Mouse (Mus musculus): ENCODE results near the gene Tet2.
"Not testable (repeated sequence)": the region's sequence is repeated elsewhere in the genome, so short reads cannot be mapped to it uniquely, and the experiment has no call there.

Gene Tet2

GRCm38 (mm10) chr3:133548613-133549012 lies 3.7 kb upstream of the Tet2 start:
- no peak for DNase-seq (ENCODE audit: low read depth, low spot score)

GRCm38 (mm10) chr3:133546790-133547189 lies 1.9 kb upstream of the Tet2 start:
- DNase-seq (ENCODE audit: low read depth, low spot score), result no peak

GRCm38 (mm10) chr3:133545304-133545666 lies 346 bp upstream of the Tet2 start:
- DNase-seq (ENCODE audit: low read depth, low spot score), result no peak

GRCm38 (mm10) chr3:133544131-133544550 lies 798 bp downstream of the Tet2 start:
- peak; percentile 62 for DNase-seq (ENCODE audit: low read depth, low spot score)

- no peak for DNase-seq (ENCODE audit: low read depth, low spot score)
Observed at GRCm38 (mm10) chr3:133543101-133544020, 1.6 kb downstream of the Tet2 start.

GRCm38 (mm10) chr3:133542084-133542483 lies 2.9 kb downstream of the Tet2 start:
- no peak for DNase-seq (ENCODE audit: low read depth, low spot score)

- no peak for DNase-seq (ENCODE audit: low read depth, low spot score)
Observed at GRCm38 (mm10) chr3:133541000-133541399, 3.9 kb downstream of the Tet2 start.

- no peak for DNase-seq (ENCODE audit: low read depth, low spot score)
Observed at GRCm38 (mm10) chr3:133539991-133540390, 4.9 kb downstream of the Tet2 start.

GRCm38 (mm10) chr3:133538499-133538898 lies 6.4 kb downstream of the Tet2 start:
- DNase-seq (ENCODE audit: low read depth, low spot score), result not testable (repeated sequence)

GRCm38 (mm10) chr3:133535644-133536043 lies 9.3 kb downstream of the Tet2 start:
- no peak for DNase-seq (ENCODE audit: low read depth, low spot score)

- DNase-seq (ENCODE audit: low read depth, low spot score), result peak; percentile 78
Observed at GRCm38 (mm10) chr3:133534066-133534465, 10.9 kb downstream of the Tet2 start.

- DNase-seq (ENCODE audit: low read depth, low spot score), result no peak
Observed at GRCm38 (mm10) chr3:133533272-133533995, 11.5 kb downstream of the Tet2 start.

- DNase-seq (ENCODE audit: low read depth, low spot score), result no peak
Observed at GRCm38 (mm10) chr3:133532806-133533205, 12.1 kb downstream of the Tet2 start.

- DNase-seq (ENCODE audit: low read depth, low spot score), result no peak
Observed at GRCm38 (mm10) chr3:133532252-133532651, 12.7 kb downstream of the Tet2 start.

- DNase-seq (ENCODE audit: low read depth, low spot score), result no peak
Observed at GRCm38 (mm10) chr3:133531101-133531500, 13.8 kb downstream of the Tet2 start.

GRCm38 (mm10) chr3:133530664-133531063 lies 14.3 kb downstream of the Tet2 start:
- DNase-seq (ENCODE audit: low read depth, low spot score), result no peak

GRCm38 (mm10) chr3:133526119-133526723 lies 18.7 kb downstream of the Tet2 start:
- DNase-seq (ENCODE audit: low read depth, low spot score), result no peak

- no peak for DNase-seq (ENCODE audit: low read depth, low spot score)
Observed at GRCm38 (mm10) chr3:133525578-133525977, 19.4 kb downstream of the Tet2 start.

GRCm38 (mm10) chr3:133524341-133525050 lies 20.4 kb downstream of the Tet2 start:
- DNase-seq (ENCODE audit: low read depth, low spot score), result peak; percentile 71

- DNase-seq (ENCODE audit: low read depth, low spot score), result no peak
Observed at GRCm38 (mm10) chr3:133523191-133523590, 21.7 kb downstream of the Tet2 start.

- DNase-seq (ENCODE audit: low read depth, low spot score), result no peak
Observed at GRCm38 (mm10) chr3:133522289-133522688, 22.6 kb downstream of the Tet2 start.

GRCm38 (mm10) chr3:133518801-133519200 lies 26.1 kb downstream of the Tet2 start:
- DNase-seq (ENCODE audit: low read depth, low spot score), result no peak

All from WW6 (cell line).